Mouse (Mus musculus) fibroblast of lung, adult 2 months (primary cell): ENCODE data around the gene Dynlt1c.
A peak's percentile ranks its signal among the peaks of the same experiment; 100 is the strongest.
"Not testable (repeated sequence)": the region's sequence is repeated elsewhere in the genome, so short reads cannot be mapped to it uniquely, and the experiment has no call there.

ENCODE experiments used
- DNase-seq: peaks from one replicate; pipeline ENCODE4 v3.0.0-alpha.2; 2011; ENCODE audit warnings: low read depth

Dynlt1c gene

DNA sequence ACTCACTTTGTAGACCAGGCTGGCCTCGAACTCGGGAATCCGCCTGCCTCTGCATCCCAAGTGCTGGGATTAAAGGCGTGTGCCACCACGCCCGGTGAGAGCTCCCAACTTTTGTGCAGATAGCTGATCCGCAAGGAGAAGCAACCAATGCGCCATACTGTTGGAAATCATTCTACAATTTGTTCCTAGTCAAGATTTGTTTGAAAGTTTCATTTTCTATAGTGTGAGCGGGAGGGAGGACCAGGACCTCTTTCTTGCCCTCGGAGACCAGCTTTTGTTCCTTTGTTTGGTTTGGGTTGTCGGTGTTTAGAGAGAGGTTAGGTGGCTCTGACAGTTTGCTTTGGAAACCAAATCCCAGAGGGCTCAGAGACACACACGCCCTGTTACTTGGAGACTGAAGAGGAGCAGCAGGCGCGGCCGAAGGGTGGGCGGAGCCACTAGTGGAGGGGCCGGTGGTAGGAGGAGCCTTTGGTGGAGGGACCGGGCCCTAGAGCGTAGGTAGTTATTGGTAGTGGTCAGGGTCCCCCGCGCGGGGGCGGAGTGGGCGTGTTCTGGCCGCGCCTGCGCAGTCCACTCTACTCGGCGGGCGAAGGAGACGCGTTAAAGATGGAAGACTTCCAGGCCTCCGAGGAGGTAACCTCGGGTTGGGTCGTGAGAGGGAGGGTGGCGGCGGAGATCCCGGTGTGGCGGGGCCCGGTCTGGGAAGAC lies at the start of gene Dynlt1c:
Gene Dynlt1c (plus strand): TSS at position 468 of the 708 bp plus-strand sequence.
- peak; percentile 31 for DNase-seq

DNA sequence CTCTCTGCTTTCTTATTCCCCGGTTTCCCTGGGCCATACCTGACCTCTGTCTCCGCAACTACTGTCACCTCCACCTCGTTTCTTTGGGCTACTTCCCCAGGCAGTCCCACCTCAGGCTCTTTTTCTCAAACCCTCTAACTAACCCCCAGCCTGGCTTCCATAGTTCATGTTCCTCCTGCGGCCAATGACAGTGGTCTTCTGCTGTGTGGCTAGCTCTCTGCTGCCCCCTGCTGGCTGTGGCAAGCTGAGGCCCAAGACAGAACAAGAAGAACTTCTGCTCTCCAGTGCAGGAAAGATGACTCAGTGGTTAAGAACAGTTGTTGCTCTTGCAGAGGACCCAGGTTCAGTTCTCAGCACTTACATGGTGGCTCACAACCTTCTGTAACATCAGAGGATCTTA lies 47.7 kb upstream of the Dynlt1c start:
- not testable (repeated sequence) for DNase-seq

DNA sequence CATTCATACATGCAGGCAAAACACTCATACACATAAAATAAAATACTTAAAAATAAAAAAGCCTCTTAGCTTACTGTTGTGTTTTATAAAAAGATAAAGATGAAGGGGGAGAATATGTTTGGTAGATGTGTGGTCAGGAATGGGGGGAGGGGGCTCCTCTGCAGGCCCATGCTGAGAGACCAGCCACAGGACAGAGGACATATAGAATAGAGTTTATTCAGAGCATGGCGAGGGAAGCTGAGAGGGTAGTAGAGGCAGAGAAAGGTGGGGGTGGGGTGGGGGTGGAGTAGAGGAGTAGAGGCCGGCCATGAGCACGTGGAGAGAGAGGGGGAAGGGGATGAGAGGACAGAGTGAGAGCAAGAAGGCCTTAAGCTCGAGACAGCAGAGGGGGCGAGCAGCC lies 47.2 kb upstream of the Dynlt1c start:
- DNase-seq = not testable (repeated sequence)

DNA sequence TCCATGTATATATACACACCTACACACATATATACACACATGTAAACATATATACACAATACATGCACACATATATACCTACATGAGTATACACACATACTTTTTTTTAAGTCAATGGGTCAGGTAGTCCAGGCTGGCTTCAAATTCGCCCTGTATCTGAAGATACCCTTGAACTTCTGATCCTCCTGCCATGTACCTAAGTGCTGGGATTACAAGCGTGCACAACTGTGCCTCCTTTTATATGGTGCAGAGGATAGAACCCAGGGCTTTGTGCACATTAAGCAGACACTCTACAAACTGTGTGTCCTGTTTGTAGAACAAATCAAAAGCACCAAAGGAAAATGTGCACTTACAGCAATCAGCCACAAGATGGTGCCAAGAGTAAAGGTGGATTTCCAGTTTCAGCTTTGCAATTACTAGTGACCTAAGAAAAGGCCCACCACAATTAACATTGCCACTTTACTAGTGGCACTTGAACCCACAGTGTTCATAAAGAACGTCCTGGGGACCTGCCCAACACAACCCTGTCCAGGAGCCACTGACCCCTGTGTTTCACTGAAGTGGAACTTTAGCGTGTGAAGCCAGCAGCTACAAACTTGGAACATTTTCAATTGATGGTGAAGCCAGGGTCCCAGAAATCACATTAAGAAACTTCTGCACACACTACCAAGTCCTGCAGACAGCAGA lies 41.9 kb upstream of the Dynlt1c start:
- not testable (repeated sequence) for DNase-seq

DNA sequence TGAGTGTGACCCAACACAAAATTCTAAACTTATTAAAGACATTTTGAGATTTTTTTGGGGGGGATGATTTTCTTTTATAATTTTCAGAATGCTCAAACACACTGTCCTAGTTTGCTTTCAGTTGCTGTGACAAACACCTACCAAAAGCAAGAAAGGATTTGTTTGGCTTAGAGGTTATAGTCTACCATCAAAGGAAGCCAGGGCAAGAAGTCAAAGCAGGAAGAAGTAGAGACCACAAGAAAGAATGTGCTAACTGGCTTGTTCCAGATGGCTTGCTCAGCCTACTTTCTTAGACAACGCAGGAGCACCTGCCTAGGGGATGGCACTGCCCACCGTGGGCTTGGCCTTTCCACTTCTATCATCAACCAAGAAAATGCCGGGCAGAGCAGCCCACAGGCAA lies 36.6 kb upstream of the Dynlt1c start:
- DNase-seq = not testable (repeated sequence)

DNA sequence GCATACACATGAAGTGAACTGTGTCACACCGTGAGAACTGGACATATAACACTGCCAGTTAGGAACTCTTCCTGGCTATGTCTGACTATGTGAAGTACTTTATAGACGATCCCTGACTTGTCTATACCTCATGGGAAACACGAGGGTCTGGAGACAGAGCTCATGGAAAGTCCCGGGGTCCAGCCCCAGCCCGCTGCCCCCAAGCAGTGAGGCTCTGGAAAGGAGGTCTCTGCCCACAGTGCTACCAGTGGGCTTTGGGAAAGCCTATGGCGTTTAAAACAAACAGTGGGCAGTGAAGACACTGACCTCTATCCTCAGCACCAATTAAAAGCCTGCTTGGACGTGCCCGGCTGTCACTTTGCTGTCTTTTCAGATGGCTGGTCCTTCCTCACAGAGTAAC lies 33.6 kb upstream of the Dynlt1c start:
- not testable (repeated sequence) for DNase-seq

DNA sequence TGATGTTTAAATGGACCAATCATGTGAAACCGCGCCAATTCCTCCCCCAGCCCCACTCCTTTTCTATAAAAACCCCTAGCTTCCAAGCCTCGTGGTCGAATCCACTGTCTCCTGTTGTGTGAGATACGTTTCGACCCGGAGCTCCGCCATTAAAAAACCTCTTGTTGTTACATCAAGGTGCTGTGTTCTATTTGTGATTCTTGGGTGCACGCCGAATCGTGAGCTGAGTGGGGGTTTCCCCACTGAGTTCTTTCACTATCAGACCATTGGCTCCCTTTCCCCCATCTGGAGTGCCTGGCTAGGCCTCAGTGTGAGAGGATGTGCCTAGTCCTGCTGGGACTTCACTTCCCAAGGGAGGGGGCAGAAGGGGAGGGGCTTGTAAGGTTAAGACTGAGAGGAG lies 30.2 kb upstream of the Dynlt1c start:
- DNase-seq = not testable (repeated sequence)

DNA sequence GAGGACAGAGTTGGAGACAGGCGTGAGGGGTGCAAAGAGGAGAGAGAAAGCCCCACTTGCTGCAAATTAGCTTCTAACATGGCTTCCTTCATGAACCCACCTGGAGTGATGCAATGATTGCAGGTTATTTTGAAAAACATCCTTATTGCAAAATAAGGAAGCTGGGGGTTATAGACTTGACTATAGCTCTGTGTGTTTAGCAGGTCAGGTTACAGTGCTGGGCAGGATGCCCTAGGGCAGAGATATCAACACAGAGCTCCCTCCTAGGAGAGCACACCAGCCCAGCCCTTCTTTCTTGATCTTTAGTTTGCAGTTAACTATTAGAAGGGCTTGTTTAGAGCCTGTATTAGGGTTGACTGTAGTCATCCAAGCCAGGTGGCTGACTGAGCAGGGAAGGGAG lies 29.3 kb upstream of the Dynlt1c start:
- not testable (repeated sequence) for DNase-seq

DNA sequence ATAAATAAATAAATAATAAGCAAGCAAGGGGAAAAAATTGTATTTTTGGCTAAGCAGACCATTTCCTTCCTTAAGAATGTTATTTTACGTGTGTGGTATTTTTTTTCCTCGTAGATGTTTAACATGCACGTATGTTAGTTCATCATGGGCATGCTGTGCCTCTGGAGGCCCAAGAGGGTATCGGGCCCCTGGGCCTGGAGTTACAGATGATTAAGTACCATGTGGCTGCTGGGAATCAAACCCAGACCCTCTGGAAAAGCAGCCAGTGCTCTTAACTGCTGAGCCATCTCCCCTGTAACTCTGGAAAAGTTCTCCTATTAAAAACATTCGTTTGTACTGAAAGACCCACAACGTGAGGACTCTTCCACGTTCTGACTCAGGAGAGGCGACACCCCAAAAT lies 26.1 kb upstream of the Dynlt1c start:
- DNase-seq = not testable (repeated sequence)

DNA sequence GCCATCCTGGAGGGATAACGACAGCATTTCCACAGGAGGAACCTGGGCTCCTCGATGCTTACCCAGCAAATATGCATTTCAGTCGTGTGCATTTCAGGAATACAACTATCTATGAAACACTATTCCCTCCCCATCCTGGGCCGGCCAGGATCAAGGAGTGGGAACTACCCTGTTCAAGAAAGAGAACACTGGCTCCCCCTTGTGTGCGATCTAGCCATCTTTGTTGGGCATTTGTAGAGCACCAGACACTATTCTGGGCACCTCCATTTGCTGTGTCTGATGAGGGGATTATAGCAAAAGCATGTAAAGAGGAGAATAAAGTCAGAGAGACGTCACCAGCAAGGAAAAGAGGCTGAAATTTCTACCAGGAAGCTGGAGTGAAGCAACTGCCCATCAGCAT lies 12.8 kb upstream of the Dynlt1c start:
- not testable (repeated sequence) for DNase-seq

DNA sequence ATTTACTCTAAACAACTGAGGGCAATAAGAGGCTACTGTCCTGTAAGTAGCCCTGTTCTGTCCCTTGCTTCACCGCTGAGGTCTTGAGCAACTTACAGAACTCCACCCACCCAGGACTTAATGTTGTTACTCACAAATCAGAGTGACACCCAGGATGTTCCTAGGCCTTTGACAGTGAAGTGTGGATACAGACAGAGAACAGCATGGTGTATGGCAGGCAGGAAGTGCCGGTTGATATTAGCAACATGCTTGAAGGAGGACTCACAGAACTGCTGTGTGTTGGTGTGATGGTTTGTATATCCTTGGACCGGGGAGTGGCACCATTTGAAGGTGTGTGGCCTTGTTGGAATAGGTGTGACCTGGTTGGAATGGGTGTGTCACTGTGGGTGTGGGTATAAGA lies 9.4 kb upstream of the Dynlt1c start:
- not testable (repeated sequence) for DNase-seq

DNA sequence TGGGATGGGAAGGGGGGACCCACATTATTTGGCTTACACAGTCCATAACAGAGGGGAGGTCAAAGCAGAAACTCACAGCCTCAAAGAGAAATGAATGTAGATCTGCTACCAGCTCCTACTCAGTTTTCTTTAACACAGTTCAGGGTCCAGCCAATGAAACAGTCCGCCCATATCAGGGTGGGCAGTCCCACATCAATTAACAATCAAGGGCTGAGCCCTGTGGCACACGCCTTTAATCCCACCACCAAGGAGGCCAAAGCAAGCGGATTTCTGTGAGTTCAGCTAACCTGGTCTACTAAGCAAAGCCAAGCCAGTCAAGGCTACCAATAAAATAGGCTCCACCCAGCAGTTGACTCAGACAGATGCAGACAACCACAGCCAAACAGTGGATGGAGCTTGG lies 7.6 kb upstream of the Dynlt1c start:
- DNase-seq = not testable (repeated sequence)

DNA sequence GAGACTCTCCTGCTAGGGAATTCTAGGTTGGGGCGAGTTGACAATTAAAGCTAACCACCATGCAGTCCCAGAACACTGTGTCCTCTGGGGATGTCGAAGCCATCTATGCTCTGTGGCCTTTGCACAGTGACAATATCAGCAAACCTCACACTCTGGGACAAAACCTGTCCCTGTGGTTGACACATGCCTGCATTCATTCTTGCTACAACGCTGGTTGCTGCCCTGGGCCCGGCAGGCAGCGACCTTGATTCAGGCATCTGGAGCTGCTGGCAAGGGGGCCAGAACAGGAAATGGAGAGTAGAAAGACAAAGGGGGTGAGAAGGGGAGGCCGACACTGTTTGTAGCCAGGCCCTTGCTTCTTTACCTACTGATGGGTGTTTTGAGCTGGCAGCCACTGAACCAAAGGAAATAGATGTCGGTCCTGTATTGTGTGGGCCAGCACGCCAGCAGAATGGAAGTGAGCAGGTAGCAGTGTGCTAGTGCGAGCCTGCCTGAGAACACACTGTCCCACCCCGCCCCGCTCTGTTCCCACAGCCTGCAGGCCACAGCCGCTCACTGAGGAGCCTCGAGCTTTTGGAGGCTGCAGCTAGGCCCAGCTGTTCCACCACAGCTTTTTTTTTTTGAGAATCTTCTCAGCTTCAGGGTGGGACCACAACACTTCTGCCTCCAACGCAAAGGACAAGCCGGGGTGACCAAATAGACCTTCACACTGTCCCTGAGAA lies 5.5 kb upstream of the Dynlt1c start:
- not testable (repeated sequence) for DNase-seq

DNA sequence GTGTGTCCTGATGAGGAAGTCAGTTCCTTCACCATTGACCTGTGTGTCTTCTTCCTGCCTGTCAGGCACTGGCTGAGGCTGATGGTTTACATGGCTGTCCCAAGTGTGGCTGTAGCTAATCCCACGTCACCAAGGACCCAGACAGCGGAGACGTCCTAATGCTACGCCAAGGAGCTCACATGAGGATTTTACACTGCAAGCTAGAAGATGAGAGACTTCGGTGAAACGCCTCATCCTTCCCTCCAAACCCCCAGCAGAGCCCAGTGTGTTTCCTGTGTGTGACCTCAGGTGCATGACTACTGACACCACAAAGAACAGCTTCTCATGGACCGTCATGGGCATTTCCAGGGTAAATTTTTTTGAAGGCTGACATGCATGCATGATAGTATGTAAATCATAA lies 3.1 kb upstream of the Dynlt1c start:
- DNase-seq = not testable (repeated sequence)

DNA sequence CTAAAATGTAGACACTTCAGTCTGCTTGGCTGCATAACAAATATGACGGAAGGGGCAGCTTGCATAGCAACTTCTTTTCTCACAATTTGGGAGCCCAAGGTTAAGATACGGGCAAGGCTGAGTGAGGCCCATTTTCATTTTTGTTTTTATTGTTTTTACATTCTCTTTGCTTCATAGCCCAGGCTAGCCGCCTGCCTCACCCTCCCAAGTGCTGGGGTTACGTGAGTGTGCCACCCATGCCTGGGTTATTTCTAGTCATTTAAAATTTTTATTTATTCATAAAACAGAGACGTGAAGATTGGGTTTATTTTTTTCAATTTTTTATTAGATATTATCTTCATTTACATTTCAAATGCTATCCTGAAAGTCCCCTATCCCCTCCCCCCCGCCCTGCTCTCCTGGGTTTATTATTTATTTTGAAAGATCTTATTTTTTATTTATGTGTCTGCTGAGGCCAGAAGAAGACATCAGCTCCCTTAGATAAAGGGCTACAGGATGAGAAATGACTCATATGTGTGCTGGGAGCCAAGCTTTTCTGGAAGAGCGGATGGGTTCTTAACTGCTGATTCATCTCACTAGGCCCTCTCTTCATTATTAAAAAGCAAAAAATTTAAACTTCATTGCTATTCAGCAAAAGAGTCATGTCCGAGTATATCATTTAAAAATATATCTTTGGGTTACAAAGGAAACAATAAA lies 1.1 kb upstream of the Dynlt1c start:
- not testable (repeated sequence) for DNase-seq

DNA sequence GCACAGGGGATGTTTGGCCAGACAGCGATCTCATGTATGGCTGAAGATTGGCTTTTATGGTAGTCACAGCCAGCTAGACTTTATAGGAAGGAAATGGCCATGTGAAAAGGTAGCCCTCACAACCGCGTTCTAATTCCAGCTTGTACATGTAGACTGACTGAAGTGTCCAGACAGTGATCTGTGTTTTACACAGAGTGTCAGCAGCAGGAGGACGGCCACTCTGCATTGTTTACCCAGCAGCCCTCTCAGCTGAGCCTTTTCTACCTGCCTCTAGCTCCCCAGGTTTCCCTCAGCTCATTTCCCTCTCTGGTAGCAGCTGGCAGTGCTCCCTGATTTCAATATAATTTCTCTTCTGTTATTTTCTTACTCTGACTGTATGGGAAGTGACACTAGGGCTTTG lies 734 bp downstream of the Dynlt1c start:
- DNase-seq = not testable (repeated sequence)

DNA sequence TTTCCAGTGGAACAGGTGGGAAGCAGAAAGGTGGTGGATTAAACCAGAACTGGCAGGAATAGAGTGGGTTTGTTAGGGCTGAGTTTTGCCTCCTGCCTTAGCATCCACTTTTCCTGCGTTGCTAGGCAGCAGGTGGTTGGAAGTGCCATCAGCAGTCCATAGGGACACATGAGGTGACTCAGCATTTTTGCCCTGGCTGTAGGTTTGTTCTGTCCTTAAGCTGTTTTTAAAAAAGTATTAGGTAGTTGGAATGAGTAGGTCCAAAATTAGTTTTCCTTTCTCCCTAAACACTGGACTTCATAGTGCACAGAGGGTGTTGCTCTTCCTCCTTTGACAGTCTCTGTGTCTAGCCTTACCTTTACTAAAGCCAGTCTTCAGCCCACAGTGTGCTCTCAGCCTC lies 3.9 kb downstream of the Dynlt1c start:
- not testable (repeated sequence) for DNase-seq

DNA sequence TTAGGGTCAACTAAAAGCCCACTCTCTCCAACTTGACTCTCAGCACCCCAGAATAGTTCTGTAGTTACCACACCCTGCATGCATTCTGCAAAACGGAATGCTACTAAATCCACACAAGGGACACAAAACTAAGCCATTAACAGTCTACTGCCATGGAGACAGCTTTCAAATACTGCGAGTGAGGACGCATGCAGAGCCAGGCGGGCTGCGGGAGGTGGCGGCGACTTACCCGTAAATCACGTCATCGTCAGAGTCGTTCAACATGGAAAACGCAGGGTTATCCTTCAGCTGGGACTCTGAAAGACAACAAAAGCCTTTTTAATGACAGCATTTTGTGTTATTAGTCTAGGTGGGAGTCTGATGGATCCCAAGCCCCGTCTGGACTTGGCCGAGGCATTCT lies 12.1 kb downstream of the Dynlt1c start:
- DNase-seq = not testable (repeated sequence)

DNA sequence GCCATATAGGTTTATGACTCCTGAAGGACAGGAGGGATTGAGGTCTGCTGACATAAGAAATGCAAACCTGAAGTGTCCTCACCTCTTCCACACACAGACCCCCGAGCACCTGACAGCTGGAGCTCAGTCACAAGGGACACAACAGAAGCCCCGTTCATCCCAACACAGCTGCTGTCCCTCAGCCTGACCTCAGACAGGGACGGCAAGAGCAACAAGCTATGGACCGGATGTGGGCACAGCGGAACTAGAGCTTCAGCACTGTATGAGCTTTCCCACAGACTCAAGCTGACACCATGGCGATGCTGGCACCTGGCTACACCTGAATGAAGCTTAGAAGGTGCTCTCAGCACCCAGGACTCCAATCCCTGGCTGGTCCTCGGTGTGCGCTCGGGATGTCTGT lies 12.8 kb downstream of the Dynlt1c start:
- not testable (repeated sequence) for DNase-seq

DNA sequence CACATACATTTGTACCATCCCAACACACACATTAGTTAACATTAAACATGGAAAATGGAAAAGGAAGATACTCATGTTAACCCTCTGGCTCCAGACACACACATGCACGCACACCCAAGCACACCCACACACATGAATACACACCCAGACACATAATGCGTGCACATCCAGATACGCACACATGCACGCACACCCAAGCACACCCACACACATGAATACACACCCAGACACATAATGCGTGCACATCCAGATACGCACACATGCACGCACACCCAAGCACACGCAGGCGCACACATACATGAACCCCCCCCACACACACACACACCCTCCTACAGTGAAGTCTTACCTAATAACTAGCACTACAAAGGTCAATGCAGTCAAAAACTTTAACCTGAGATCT lies 15.3 kb downstream of the Dynlt1c start:
- not testable (repeated sequence) for DNase-seq

DNA sequence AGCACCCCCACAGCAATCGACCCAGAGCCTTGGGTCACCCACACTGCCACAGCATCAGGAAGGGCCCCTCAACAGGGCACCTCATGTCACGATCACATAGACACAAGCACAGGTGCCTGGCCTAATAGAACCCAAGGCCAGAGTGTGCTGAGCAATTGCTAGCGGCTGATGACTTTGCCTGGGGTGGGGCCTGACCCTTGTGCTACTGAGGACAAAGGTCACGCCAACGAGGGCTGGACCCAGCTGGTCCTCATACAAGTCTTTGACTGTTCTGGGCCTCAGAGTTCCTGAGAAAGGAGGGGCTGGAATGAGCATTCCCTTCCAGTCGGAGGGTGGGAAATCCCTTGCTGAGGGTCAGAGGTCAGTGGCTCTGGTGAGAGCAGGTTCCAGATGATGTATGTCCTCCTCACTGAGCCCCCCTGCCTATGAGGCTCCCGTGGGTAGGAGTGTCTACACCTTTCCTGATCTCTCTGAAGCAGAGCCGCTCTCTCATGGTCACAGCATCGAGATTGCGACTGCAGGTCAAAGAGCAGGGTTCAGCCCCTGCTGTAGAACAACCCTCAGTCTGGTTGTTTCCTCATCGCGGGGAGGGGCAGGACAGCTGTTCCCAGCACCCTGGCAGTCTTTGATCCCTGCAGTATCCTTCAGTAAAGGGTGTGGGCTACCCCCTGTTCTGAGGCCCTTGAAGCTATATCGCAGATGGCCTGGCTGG lies 16.4 kb downstream of the Dynlt1c start:
- DNase-seq = not testable (repeated sequence)

DNA sequence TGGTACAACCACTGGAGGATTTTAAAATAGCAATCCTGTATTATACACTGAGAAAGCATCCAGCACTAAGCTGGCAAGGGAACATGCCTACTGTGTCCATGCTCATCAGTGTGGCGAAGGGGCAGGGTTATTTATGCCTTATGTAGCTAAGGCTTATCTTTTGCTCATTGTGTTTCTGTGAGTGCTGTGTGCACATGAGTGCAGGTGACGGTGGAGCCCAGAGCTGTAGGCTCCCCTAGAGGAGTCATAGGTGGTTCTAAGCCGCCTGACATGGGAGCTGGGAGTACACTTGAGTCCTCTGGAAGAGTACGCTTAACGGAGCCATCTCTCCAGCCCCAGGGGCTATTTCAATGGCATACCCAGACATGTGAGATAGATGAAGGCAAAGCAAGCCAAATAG lies 17.8 kb downstream of the Dynlt1c start:
- DNase-seq = not testable (repeated sequence)
